Mouse (Mus musculus) induced T-regulatory cell, adult 2 months (primary cell): ENCODE results near the gene Fosl2.

ENCODE experiments used
- DNase-seq: peaks from one replicate; pipeline ENCODE4 v3.0.0-alpha.2; 2012; ENCODE audit warnings: low read depth

Gene Fosl2

DNA sequence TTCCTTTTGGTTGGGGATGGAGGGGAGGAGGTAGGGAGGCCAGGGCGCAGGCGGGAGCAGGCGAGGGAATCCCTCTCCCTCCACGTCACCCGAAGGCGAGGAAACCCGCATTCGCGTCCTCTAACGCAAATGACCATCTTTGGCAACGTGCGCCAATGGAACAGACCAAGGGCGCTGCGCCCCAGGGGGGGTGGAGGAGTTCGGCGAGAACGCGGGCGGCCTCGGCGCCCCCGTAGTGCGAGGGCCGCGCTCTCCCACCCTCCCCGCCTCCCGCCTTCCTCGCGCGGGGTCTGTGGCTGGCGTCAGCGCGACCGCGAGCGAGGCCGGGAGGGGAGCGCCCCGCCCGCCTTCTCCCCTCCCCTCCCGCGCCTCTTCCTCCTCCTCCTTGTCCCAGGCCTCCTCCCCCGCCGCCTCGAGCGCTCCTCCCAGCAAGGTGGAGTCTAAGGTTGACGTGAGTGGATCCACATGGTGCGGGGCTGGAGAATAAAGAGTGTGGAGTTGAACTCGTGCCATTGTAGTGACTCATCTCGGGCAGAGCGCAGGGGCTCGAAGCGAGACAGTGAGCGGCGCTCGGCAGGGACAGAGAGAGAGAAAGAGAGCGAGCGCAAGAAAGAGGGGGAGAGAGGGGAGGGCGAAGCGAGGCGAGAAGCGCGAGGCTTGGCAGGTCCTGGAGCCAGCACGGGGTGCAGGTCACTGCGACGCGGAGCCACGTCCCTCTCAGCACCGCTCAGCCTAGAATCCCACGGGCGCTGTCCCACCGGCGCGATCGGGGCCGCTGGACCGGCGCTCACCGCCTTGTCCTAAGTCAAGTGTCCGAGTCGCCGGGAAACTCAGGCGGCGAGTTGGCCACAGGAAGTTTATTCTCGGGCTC lies at the start of gene Fosl2:
Fosl2 (plus strand) TSS at position 466 of the 871 bp plus-strand sequence.
- peak; percentile 95 for DNase-seq

DNA sequence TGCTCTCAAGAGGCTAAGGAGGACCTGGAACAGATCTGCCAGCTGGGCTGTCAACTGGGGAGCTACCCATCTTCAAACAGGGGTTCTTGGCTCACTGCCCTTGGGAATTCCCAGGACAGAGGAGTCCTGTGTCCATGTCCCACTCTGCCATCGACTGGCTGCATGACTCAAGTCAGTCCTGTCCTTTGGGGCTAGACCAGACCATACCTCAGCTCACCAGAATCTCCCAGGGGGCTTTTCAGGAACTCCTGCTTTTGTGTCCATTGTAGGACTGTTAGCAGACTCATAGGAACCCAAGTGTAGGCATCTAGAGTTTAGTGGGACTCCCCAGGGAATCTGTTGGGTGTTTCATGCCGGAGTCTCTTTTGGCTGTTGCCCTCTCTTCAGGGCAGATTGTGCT lies 49.6 kb upstream of the Fosl2 start:
- no peak for DNase-seq

DNA sequence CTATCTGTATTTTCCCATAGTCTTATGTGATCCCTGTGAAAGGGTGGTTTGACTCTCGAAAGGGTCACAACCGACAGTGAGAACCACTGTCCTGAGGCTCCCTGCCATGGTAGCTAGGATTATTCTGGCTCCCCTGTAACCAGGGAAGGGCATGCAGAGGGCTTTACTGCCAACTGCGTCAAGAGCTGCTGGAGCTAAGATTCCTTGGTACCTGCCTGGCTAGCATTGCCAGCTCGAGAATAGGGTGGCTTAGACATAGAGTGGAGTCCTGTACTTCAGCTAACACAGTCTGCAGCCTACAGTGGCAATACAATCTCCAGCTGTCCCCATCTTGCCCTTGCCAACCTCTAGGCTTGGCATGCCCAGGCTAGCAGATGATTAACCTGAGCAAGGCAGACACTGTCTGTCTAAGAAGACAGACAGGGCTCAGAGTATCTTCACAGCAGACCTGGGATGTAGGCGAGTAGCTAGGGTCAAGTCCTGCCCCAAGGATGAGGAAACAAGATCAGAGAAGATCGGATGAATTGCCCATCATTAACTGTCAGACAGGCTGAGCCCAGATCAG lies 49.0 kb upstream of the Fosl2 start:
- DNase-seq: no peak

GRCm38 (mm10) chr5:32089481-32089880 lies 46.1 kb upstream of the Fosl2 start:
- DNase-seq: no peak

DNA sequence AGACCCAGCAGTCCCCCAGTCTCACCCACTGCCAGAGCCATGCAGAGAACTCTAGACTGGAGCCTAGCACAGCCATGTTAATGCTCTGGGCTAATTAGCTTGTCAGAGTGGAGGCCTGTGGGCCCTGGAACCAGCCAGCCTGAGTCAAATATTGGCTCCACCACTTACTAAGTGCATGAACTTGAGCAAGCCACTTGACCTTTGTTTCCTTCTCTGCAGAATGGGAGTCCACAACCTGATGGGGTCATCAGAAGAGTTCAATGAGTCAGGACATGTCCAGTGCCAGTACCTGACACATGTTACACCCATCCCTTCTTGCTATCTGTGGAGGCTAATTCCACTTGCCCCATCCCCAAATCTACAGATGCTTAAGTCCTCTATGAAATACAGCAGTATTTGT lies 43.3 kb upstream of the Fosl2 start:
- DNase-seq: no peak

GRCm38 (mm10) chr5:32098691-32099090 lies 36.9 kb upstream of the Fosl2 start:
- DNase-seq: no peak

DNA sequence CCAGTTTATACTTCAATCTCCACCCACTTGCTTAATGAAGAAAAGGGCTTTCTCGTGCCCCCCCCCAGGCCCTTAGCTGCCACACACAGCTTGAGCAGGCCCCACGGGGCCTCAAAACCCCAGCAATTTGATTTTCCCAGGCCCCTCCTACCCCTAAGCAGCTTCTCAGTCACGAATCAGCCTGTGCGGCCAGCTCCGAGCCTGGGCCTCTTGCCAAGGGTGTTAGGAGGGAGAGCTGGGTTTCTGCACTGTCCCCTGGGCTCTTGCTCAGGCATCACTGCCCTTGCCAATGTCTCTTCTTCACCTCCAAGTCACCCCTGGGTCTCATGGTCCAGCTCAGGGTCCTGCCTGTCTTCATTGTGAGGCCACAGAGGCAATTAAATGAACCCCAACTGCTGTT lies 33.1 kb upstream of the Fosl2 start:
- DNase-seq: no peak

- no peak for DNase-seq
Measured at GRCm38 (mm10) chr5:32102971-32103431, 32.6 kb upstream of the Fosl2 start.

- no peak for DNase-seq
Measured at GRCm38 (mm10) chr5:32103545-32103944, 32.1 kb upstream of the Fosl2 start.

DNA sequence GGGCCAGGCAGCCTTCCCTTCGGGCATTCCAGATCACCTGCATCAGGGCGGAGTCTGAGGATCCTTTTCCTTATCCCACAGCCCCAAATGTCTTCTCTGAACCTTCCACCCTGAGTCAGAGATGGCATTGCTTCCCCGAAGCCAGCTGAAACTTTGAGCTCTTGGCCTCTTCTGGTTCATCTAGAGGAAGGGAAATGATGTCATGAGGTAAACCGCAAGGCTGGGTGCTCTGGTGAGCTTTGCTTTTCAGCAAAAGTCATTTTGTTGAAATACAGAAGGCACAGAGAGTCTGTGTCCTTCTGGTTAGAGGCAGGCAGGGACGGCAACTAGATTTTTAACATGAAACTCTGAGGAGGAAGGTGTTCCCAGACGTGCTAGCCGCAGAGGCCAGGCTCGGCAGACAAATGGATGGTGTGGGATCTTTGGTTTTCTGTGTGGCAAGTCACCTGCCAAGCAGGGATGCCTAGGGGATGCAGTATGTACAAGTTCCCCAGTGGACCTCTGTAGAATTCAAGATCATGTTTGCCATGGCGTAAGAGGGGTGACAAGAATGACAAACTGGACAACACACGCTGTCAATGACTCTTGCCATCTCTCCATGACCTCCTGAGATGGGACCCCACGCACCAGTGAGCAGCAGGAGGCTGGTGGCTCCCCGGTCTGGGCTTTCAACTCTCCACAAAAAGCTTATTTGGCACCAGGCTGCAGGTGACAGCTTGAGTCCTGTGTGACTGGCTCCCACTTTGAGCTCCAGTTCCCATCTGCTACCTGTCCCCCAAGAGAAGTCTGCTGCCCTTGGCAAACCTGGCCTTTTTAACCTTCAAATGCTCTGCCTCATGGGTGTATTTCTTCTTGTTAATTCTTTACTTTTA lies 31.2 kb upstream of the Fosl2 start:
- peak; percentile 93 for DNase-seq

DNA sequence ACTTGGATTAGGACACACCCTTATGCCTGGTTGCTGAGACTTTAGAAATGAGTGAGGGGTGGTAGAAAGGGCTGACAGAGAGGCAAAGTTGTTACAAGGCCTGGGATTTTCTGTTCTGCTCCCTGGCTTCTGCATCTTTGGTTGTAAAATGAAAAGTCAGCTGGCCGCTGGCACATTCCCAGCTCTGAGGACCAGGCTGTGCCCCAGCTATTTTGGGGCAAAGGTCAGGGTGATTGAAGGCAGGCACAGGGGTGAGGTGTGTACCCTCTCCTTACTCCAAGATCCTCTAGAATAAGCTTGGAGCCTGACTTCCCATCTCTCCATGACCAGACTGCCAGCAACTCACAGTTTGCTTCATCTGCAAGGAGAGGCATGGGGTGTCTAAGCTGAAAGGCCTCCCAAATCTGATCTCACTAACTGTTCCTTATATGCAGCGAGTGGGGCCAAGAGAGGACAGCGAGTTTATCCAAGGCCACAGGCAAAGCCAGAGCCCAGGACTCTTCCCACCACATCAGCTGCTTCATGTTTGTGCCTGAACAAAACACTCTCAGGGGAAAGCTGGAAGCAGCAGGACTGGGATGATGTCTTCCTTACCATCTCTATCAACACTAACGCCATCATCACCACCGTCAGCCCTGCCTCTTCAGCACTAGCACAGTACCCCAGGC lies 29.0 kb upstream of the Fosl2 start:
- no peak for DNase-seq

- DNase-seq: no peak
Measured at GRCm38 (mm10) chr5:32110651-32111050, 24.9 kb upstream of the Fosl2 start.

DNA sequence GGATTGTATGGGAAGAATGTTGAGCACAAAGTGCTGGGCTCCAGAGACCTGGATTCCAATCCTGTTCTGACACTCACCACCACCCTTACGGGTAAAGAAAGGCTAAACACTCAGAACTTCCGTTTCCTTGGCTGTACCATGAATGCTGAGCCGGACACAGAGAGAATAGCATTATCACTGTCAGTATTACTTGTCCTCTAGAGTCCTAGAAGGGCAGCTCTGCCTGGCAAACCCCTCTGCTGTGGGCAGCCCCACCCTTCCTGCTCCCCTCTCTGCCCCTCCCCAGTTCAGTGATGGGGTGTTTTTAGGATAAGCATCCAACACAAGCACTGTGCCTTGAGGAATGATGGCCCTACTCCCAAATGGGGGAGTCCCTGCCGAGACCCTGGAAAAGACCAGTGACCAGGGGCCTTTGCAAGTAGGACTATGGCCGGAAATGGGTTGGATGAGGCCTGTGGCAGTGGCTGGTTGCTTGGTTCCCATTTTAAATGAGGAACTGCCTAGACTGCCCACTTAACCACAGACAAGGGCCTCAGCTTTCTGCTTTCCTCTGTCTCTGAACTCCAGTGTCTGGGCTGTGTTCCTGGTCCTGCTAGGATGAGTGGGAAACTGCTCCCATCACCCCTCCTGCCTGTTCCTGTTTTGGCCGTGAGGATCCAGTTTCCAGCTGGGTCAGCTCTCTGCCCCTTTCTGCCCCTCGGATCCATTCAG lies 23.2 kb upstream of the Fosl2 start:
- no peak for DNase-seq

GRCm38 (mm10) chr5:32120901-32121376 lies 14.7 kb upstream of the Fosl2 start:
- DNase-seq: no peak

DNA sequence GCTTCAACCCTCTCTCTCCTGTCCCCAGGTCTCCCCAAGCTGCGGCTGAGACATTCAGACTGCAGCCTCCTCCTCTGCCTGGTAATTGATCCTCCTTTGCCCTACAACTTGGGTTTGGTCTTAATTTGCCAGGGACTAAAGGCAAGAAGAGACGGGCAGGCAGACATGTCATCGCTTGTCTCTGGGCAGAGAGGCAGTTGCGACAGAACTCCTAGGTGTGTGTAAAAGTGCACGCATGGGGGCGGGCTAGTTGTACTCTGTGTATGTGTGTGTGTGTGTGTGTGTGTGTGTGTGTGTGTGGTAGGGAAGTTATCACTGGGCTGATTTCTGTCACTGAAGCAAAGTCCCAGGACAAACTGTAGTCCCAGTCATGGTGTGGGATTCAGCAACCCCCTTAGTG lies 13.7 kb upstream of the Fosl2 start:
- no peak for DNase-seq

DNA sequence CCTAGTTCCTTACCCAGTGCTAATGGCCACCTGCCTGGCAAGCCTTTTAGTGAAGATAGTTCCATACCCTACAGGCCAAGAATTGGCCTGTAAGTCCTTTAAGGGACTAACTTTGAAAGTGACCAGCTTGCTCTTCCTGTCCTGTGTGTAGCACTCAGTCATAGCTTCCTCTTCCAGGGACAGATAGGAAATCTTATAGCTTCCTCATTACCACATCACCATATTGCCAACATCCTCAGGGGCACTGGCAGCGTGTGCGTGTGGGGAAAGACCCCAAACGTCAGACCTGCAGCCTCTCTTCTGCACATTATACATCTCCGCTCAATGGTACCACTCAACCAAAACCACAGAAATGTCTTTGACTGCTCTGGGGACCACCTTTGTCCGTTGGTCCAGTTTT lies 13.2 kb upstream of the Fosl2 start:
- no peak for DNase-seq

DNA sequence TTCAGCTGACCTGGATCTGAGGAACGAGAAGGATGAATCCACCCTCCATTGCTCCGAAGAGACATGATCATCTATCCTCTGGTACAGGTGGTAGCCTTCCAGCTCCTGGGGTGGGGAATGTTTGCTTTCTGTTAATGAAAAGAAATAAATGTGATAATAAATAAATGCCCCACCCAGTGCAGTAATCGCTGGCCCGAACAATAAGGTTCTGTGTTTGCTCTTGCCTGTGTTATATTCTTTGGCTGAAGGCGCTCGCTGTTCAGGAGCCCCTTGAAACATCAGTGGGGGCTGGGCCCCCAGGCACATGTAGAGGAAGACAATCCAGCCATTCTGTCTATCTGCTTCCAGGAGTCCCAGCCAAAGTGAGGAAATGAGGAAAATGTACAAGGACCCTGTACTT lies 10.6 kb upstream of the Fosl2 start:
- no peak for DNase-seq

- DNase-seq: no peak
Measured at GRCm38 (mm10) chr5:32127226-32127625, 8.4 kb upstream of the Fosl2 start.

DNA sequence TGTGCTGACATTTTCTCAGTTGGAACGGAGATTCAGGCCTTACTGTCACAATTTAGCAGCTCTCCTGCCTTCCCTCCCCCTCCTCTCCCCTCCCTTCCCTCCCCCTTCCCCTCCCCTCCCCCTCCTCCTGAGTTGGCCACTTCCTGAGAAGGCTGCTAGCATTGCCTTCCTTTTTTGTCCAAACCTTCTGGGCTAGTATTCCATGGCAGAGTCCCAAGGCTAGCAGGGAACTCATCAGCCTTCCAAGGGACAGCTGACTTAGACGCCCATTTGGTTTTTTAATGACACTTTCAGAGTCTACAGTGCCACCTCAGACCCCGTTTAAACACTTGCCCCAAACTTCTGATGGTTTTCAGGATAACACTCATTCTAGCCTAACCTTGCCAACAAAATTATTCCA lies 7.7 kb upstream of the Fosl2 start:
- no peak for DNase-seq

- DNase-seq: peak; percentile 71
Measured at GRCm38 (mm10) chr5:32132971-32133501, 2.6 kb upstream of the Fosl2 start.

GRCm38 (mm10) chr5:32133549-32134004 lies 2.0 kb upstream of the Fosl2 start:
- peak; percentile 75 for DNase-seq
